Mouse (Mus musculus) bone marrow macrophage, adult 2 months (primary cell): ENCODE results near the gene Prrc2b.

Source experiments
- CTCF ChIP-seq: IDR thresholded peaks from 2 replicates; pipeline ENCODE4 v1.5.1; 2012; ENCODE audit warnings: low read depth, mild to moderate bottlenecking, low read length, moderate library complexity
- POLR2A ChIP-seq: IDR thresholded peaks from 2 replicates; pipeline ENCODE4 v1.6.1; 2012; ENCODE audit warnings: mild to moderate bottlenecking, low read depth, low read length, borderline replicate concordance

GRCm38 (mm10) chr2:32151660-32152366, 931 bp downstream of the Prrc2b start:
- TF ChIP-seq POLR2A, result no peak
- no peak for TF ChIP-seq CTCF
